Mouse (Mus musculus): ENCODE results near the gene Slc35d2.
A peak's percentile ranks its signal among the peaks of the same experiment; 100 is the strongest.

Gene Slc35d2

DNA sequence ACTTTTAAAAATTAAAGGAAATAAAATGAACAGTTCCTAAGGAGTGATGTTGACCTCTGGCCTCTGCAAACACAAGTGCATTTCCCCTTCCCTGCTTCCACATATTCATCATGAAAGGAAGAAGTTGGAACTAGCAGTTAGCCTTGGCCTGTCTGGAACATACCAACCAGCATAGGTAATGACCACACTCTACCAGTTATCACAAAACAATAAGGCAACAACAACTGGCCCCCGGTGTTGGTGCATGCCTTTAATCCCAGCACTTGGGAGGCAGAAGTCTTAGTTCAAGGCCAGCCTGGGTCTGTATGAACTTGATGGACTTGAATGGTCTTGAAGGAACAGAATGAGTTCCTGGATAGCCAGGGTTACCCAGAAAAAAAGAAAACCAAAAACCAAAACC, 18.7 kb downstream of the Slc35d2 start:
- DNase-seq (ENCODE audit: extremely low read depth, low read depth), result no peak

DNA sequence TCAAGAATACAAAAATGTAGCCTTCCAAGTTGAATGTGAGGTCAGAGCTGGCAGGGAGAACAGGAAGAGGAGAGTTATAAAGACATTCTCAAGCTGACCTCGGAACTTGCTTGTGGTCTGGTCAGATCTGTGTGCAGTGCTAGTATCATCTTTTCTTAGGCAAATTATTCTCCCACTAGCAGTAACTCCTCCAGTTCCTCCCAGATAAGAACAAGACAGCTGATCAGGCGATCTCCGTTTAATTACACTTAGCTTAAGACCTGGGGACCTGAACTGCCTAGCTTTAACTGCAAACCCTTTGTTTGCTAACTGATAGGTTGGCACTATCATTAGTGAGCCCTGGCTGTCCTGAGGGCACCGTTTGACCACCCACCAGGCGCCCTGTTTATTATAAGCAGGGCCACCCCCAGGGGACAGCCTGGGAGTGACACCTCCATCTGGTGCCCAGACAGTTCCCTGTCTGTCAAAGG, 20.8 kb downstream of the Slc35d2 start:
- no peak for DNase-seq (ENCODE audit: extremely low read depth, low read depth)

DNA sequence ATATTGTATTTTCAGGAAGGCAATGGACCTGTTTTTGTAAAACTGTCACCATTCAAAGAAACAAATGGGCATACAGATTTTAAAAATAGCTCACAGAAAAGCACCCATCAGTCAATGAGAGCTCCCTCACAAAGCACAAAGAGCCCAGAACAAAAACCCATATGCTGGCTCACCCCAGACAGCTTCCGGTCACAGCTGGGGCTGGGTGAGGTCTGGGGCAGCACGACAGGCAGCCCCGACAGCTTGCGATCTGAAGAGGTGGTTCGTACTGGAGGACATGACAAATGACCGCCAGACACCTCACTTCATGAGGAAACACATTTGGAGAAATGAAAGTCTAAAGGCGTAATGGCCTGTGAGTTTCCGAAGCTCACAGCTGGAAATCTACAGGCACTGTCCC, 21.6 kb downstream of the Slc35d2 start:
- DNase-seq (ENCODE audit: extremely low read depth, low read depth), result no peak

DNA sequence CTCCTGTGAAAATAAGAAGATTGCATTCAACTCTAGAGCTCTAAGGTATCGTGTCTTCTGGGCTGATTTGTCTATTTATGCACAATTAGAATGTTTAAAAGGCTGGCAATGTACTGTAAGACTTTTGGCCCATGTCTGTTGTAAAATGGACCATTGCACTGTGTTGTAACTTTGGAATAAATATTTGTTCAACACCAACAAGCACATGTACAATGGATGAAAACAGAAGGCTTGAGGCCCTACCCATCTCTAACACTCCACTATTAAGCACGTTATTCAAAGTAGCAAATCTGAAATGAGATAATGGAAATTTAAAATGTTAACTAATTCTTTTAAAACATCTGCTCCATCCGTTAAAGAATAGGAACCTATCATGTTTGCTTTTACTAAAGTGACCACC, 22.1 kb downstream of the Slc35d2 start:
- DNase-seq (ENCODE audit: extremely low read depth, low read depth), result no peak

DNA sequence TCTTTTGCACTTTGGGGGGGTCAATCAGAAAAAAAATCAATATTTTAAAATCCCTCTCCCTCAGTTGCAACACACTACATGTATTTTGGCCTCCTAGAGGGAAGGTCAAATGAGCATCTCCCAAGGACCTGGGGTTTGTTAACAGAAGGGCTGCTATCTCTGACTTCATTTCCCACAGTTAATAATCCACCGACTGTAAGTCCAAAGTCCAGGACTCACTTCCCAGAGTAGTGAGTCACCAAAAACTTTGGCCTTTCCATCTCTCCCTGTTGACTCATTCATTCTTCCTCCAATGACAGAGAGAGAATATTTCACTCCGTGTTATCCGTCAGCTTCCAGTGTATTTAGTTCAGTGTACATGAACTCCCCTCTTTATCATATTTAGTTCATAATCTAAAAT, 23.5 kb downstream of the Slc35d2 start:
- DNase-seq (ENCODE audit: extremely low read depth, low read depth), result no peak

DNA sequence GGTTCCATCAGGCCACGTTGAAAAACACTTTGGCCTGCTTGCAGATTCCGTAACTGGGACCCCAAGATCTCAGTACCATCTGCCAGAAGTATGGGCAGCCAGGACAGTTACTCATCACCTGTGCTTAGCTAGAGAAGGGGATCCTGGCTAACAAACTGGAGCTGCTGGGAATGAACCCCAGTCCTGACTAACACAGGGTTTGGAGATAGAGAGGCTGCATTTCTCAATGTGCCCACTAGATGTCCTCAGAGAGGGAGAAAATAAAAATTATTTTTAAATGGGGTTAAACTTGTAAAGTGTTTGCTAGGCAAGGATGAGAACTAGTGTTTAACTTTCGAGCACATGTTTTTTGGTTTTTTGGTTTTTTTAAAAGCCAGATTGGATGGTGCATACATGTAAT, 29.0 kb downstream of the Slc35d2 start:
- peak; percentile 41 for DNase-seq (ENCODE audit: extremely low read depth, low read depth)

DNA sequence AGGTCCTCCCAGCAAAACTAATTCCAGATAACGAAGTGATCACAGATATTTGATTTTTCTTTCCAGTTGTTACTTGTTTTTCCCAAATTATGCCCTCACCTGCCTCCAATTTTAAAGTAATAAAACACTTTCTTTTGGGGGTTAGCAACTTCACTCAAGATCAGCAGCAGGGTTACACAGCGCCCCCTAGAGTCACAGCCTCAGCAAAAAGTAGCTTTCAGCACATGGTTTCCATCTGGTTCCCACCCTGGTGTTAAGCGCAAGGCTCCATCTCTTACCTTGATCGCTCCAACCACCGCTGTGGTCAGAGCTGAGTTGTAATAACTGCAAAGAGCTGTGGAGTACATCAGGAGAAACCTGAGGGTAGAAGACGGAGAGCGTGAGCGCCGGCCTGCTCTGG, 30.2 kb downstream of the Slc35d2 start:
- DNase-seq (ENCODE audit: extremely low read depth, low read depth), result peak; percentile 33

DNA sequence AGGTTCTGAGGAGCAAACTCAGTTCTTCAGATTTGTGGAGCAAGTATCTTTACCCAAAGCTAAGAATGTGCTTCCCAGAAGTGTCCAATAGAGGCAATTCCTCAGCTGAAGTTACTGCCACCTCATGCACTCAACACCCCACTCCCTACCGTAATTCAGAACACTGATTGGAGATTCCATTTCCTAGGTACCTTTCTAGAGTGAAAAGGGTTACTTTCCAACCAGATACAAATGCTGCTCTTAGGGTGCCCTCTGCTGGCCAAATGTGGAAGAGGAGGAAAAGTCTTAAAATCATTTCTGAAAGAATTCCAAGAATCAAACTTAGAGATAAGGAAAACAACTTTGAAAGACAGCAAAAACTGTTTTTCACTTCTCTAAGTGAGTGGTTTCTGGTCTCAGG, 35.8 kb downstream of the Slc35d2 start:
- DNase-seq (ENCODE audit: extremely low read depth, low read depth), result peak; percentile 38

DNA sequence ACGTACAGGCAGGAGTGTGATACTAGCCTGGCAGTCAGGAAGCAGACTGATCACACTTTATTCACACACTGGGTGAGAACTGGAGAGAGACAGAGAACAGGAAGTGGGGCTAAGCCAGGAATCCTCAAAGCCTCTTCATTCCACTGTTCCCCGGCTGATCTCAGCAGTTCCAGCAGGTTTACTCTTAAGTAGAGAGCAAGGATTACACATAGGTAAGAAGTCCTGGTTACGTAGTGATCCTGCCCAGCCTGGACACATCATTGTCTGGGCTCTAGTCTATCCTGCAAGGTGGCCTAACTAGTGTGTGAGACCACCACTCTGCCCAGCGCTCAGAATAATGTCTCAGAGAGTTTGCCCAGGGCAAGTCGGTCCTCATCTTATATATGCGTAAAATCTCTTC, 36.4 kb downstream of the Slc35d2 start:
- no peak for DNase-seq (ENCODE audit: extremely low read depth, low read depth)

DNA sequence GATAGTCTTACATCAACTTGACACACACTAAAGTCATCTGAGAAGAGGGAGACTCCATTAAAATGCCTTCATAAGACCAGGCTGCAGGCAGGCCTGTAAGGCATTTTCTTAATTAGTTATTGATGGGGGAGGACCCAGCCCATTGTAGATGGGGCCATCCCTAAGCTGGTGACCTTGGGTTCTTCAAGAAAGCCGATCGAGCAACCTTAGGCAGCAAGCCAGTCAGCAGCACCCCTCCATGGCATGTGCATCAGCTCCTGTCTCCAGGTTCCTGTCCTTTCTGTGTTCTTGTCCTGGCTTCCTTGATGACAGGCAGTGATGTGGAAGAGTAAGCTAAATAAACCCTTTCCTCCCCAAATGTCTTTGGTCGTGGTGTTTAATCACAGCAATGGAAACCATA, 37.0 kb downstream of the Slc35d2 start:
- DNase-seq (ENCODE audit: extremely low read depth, low read depth), result no peak

DNA sequence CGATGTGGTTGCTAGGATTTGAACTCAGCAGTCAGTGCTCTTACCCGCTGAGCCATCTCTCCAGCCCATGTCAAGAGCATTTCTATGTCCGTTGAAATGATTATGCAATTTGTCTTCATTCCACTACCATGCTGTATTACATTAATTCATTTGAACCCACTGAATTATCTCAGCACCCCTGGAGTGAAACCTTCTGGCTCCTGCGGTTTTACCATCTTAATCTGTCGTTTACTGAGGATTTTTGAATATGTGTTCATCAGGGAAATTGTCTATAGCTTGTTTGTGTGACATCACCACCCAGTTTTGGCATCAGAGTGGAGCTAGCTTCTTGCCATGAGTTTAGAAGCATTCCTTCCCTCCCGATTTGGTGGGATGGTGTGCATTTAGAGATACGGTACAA, 38.2 kb downstream of the Slc35d2 start:
- no peak for DNase-seq (ENCODE audit: extremely low read depth, low read depth)

DNA sequence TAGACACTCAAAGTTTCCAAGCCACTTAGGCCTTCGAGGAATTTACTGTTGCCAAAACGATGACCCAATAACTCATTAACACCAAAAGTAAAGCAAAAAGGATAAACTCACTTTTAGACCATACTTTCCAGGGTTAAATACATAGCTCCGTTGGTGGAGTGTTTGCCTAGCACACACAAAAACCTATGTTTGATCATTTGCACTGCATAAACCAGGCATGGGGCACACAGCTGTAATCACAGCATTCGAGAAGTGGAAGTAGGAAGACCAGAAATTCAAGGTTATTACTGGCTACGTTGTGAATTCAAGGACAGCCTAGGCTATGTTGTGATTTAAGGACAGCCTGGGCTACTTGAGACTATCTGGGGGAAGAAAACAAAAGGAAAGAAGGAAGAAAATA, 38.9 kb downstream of the Slc35d2 start:
- DNase-seq (ENCODE audit: extremely low read depth, low read depth), result no peak

DNA sequence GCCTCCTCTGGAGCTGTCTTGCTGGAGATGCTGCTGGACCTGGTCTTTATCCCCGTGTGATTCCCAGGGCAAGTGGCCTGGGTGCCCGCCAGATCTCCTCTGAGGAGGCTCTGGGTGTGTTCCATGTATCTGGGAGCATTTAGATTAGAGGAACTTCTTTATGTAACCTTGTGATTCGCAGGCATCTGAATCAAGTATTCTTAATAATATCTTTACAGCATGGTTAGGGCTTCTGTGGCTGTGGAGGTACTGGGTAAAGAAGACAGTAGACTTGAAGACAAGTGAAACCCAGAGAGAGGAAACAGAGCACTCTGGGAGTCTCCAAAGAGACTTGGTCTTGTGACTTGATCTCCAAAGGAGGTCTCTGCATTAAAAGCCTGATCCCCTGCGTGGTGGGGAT, 40.0 kb downstream of the Slc35d2 start, which contains the start of gene Hsd17b3:
Gene Hsd17b3 (minus strand): TSS at position 101 of the 400 bp plus-strand sequence.
- no peak for DNase-seq (ENCODE audit: extremely low read depth, low read depth)

DNA sequence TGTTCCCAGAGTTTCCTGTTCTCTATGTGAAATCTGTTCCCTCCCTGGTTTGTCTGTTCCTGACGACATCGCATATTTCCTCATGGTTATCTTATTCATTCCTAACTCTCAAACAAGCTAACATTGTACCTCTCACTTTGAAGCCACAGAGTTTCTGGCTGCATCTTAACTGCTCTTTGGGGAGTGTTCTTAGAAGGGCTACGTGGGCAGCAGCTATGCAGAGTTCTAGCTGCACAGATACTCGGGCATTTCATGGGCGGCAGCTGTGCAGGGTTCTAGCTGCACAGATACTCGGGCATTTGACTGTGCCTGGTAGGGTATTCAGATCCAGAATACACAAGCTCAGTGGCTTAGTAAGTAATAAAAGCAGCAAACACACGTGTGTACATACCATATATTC, 41.1 kb downstream of the Slc35d2 start:
- DNase-seq (ENCODE audit: extremely low read depth, low read depth), result no peak

DNA sequence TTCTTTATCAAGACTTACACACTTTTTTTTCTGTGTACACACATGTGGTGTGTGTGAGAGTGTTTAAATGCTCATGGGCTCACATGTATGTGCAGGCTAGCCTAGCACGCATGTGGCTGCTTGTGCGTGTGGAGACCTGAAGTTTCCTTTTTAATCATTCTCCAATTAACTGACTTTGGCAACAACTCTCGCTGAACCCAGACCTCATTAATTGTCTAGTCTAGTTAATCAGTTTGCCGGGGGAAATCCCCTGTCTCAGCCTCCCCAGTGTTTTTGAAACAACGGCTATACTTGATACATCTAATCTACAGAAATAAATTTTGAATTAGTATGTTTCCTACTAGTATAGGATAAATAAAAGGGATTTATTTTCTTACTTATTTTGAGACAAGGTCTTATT, 43.1 kb downstream of the Slc35d2 start:
- DNase-seq (ENCODE audit: extremely low read depth, low read depth), result no peak

DNA sequence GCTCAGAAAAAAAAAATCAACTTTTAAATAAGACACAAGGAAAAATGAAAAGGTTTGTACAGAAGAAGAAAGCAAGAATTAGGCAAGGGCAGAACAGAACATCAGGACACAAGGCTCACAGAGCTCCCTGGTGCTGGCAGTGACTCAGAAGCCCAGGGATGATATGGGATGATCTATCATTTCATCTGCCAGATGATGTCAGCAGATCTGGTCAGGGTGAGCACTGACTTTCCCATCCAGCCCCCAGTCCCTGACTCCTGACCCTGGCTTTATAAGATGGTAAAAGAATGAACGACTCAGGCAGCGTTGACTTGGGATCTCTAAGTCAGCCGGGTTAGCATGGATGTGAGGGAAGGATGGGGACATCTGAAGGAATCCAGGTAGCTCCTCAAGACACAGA, 45.8 kb downstream of the Slc35d2 start:
- DNase-seq (ENCODE audit: extremely low read depth, low read depth), result no peak

DNA sequence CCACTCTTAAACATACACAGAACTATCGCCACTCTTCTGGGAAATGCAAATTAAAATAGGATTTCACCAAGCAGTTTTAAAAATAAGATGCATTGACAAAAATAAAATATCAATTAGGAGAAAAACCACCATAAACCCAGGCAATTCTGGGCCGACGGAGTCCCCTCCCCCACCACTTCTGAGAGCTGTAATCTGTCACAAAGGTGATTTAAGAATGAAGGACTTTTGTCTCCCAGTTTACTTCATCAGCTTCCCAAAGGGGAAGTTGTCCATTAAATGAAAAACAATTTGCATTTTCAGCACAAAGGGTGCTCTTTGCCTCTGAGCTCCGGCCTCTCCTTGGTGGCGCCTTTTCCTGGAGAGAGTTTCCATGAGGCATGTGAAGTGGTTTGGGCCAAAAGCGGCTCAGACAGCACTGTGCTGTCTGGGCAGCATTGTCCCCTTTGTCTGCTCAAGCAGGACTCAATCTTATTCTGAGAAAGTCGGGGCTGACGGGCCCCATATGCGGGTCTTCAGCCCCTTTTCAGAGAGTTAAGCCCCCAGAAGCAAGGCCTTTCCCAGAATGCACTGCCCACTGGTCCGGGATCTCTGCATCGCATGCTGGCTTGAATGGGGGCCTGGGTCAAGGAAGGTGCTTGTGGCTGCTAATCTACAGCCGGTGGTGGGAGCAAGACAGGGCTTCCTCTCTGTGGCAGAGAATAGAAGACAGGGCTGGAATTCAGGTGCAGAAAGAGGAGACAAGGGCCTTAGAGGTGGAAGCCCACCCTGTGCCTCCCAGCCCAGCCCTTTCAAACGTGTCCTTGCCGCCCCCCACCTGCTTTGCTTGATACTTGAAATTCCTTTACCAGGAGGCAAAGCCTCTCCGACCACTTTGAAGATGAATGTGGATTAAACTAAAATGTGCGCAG, 47.9 kb downstream of the Slc35d2 start:
- no peak for DNase-seq (ENCODE audit: extremely low read depth, low read depth)

DNA sequence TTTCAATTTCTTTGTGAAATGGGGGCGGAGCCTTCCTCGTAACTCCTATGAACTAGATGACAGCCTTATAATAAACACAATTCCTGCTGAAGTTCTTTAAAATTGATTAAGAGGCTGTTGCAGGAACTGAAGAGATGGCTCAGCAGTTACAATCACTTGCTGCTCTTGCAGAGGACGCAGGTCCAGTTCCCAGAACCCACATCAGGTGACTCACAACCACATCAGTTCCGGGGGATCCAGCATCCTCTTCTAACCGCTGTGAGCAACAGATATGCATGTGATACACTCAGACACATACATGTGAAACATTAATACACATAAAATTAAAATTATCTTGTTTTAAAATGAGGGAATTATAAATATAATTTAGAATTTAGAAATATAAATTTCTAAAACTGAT, 51.6 kb downstream of the Slc35d2 start:
- DNase-seq (ENCODE audit: extremely low read depth, low read depth), result no peak

DNA sequence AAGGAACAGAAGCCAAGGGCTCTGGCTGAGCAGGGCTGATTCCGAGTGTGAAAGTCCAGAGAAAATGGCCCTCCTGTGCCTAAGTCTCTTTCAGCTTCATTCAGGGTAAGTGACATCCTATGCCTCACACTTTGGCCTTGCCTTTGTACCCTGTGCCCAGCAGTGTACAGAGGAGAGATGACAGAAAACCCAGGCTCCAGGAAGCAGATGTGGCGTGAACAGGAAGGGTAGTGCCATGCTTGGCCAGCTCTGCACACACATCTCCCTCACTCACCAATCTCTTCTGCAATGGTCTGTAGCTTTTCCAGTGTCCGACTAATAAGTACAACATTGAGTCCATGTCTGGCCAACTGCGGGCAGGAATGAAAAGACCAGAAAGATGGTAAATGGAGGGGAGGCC, 53.1 kb downstream of the Slc35d2 start:
- no peak for DNase-seq (ENCODE audit: extremely low read depth, low read depth)

DNA sequence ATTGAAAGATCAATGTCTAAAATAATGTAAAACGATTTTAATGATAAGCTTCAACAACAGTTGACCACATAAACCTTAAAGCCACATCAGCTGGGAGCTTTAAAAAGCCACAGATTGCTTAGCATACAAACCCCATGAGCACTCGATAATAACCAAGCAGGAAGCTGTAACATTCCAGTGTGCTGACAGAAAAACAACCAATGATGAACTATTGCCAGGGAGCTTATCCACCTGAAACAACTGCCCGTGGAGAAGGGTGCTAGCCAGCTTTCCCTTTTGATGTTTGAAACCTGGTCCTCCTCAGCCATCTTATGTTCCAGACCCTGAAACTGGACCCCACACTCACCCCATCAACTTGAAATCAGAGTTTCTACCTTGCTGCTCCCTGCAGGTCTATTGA, 62.5 kb downstream of the Slc35d2 start:
- no peak for DNase-seq (ENCODE audit: extremely low read depth, low read depth)

DNA sequence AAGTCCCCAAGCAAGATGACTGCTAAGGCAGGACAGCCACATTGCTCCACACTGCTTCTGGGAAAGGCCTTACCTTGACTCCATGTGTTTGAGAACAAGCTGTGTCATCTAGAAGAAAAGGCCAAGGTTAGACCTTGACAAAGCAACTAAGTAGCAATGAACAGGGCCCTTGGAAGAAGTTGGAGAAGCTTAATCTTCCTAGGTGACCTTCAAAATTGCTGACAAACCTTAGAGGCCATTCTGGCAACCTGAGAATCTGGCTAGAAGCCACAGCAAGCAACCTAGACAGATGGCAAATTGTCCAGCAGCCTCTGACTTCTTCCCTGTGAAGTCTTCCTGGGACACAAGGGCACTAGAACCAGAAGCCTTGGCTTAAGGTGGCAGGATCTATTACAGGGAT, 64.9 kb downstream of the Slc35d2 start:
- DNase-seq (ENCODE audit: extremely low read depth, low read depth), result no peak

DNA sequence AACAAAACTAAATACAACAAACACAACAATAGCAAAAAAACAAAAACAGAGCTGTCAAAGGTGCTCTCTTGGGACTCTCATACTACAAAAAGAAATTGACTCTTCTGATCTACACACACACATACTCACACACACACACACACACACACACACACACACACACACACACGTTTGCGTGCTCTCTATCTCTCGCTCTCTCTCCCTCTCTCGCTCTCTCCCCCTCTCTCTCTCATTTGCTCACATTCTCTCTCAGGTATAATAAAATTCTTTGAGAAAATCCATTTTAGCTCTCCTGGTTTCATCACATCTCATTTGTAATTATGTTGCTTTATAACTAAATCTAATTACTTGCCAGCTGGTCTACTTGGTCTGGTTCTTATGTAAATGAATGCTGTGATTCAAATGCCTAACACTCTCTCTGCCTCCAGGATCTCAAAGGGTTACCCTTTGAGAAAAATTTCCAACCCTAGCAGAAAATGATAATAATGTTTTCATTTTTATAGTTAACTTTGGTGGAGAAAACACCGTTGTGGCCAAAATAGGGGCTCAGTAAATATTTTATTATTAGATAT, 68.1 kb downstream of the Slc35d2 start:
- DNase-seq (ENCODE audit: extremely low read depth, low read depth), result no peak

DNA sequence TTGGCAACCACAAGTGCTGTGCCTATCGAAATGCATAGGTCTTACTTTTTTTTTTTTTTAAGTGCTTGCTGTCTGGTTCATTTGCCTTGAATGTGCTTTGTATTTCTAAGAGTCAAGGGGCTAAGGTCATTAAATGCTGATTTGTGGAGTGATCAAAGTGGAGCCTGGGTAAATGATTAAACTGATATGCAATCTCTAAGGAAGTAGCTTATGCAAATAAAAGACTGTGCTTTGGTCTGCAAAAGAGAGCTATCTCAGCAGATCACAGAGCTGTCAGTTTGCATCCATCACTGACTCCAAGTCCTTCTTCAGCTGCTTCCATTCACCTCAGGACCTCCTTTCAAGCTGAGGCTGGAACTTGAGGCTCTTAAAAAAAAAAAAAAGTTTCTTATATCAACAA, 75.2 kb downstream of the Slc35d2 start:
- DNase-seq (ENCODE audit: extremely low read depth, low read depth), result no peak

All from MEL-GATA-1-ER (cell line).